11 mouse cellular contexts compared by ENCODE assay signal in the genomic region with DNA sequence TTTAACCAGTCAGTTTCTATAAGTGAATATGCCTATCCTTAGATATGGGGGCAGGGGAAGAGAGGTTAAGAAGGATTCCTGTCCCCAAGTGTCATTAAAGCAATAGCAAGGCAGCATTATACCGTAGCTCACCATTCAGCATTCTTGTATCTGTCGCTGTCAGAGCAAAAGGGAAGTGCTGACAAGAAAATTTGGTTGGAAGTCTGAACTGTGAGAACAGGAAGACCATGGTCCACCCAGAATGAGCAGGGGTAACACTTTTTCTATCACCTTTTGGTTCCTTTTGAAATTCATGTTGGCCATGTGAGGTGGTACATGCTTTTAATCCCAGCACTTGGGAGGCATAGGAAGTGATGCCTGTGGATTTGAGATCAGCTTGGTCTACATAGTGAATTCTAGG.
"Had no signal": no experiment of that assay in that cellular context is flagged by ENCODE, and none has a peak within 500 bp of the region (broad histone marks: within the 10 kb centered on the region; RNA-seq: fewer than 3 reads in every experiment).

No protein-coding gene starts in this region.

- H3K27me3 ChIP-seq: limb, embryonic 13.5 days; midbrain, embryonic 12.5 days had no signal

- DNase-seq: kidney, adult 8-10 months; kidney, postnatal 25 days; lung, embryonic 14.5 days; lung, postnatal 14 days; thymus, postnatal 36 days had no signal

- H3K9ac ChIP-seq: limb, embryonic 13.5 days; liver, embryonic 14.5 days; lung, embryonic 14.5 days; midbrain, embryonic 12.5 days had no signal

- ATAC-seq: inflammation-experienced regulatory T-cells, adult 6 months; intestine, postnatal 0 days; midbrain, embryonic 16.5 days had no signal

- H3K4me1 ChIP-seq: limb, embryonic 13.5 days; midbrain, embryonic 12.5 days had no signal

- H3K4me2 ChIP-seq: limb, embryonic 13.5 days; lung, embryonic 14.5 days; midbrain, embryonic 12.5 days had no signal

- H3K9me3 ChIP-seq: limb, embryonic 13.5 days; midbrain, embryonic 12.5 days had no signal

- H3K36me3 ChIP-seq: limb, embryonic 13.5 days; midbrain, embryonic 12.5 days had no signal

- H3K4me3 ChIP-seq: limb, embryonic 13.5 days; midbrain, embryonic 12.5 days had no signal

- H3K27ac ChIP-seq: limb, embryonic 13.5 days; liver, embryonic 14.5 days; midbrain, embryonic 12.5 days had no signal
